Mouse (Mus musculus): ENCODE data around the gene Isoc2b. TPM values are rescaled to one million over a fixed set of nuclear protein-coding genes. Genes with fewer than 3 reads are reported as not detected.
"Not testable (repeated sequence)": the region's sequence is repeated elsewhere in the genome, so short reads cannot be mapped to it uniquely, and the experiment has no call there.

Isoc2b gene
- polyA plus RNA-seq, 1 experiment from 2014 or later, result 2.6 TPM

DNA sequence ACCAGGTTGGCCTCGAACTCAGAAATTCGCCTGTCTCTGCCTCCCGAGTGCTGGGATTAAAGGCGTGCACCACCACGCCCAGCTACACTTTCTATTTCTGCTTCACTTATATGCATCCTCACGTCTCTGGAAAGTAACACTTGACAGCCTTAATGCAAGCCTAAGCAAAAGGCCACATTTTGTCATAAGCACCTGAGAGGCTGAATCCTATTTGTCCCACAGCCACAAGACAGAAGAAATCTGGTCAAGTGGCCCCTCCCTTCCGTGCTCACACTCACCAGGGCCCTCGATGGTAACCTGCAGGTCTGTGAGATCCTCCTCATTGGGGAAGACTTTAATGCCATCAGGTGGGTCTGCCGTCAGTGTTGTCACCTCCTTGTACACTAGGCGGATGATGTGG is 58.9 kb downstream of the Isoc2b start:
- H3K4me2 ChIP-seq, result peak overlapping the region; percentile 64
- H3K4me1 ChIP-seq (ENCODE audit: control insufficient read depth, insufficient read depth, low read length), result peaks cover 22% of the 10 kb centered on the region
- peaks cover 26% of the 10 kb centered on the region for H3K36me3 ChIP-seq (ENCODE audit: control insufficient read depth, insufficient read depth, low read length)
- not testable (repeated sequence) for H3K9me3 ChIP-seq (ENCODE audit: control insufficient read depth, low read length); H3K27me3 ChIP-seq (ENCODE audit: control insufficient read depth, insufficient read depth, low read length); DNase-seq (ENCODE audit: low spot score, missing footprints); H3K27ac ChIP-seq (ENCODE audit: low read depth, low read length); ATAC-seq (ENCODE audit: low FRiP score)
- 40% methylated on average over 10 of the region's 10 CpGs for WGBS
- H3K9ac ChIP-seq (ENCODE audit: low read length), result peak overlapping the region; percentile 99
- peak overlapping the region; percentile 99 for H3K4me3 ChIP-seq (ENCODE audit: low read depth, low read length)

DNA sequence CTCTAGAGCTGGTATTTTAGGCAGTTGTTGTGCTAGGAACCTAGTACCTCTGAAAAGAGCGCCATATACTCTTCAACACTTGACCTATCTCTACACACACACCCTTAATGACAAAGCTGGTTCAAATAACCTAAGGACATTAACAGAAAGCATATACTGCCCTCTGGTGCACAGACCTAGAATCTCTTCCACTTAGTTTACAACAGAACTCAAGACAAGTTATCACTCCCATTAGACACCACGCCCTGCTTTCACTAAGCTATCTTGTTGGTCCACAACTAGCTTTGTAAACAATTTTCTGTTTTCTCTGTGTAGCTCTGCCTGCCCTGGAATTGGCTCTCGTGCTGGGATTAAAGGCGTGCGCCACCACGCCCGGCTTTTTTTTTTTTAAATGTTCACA is 63.3 kb downstream of the Isoc2b start:
- WGBS, result 95% methylated on average over 7 of the region's 7 CpGs

DNA sequence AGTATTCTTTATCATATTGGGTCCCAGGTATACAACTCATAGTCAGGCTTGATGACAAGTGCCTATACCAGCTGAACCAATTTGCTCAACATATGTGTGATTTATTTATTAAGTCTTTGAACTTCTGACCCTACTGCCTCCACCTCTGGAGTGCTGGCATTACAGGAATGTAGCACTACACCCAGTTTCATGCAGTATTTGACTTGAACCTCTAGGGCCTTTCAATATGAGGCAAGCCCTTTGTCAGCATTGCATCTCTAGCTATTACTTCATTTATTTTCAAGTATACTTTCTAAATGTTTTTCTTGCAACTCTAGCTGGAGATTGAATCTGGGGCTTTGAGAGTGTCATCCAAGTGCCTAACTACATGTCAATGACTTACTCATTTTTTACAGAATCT is 67.8 kb downstream of the Isoc2b start:
- no peak overlapping the region for H3K4me2 ChIP-seq
- H3K4me1 ChIP-seq (ENCODE audit: control insufficient read depth, insufficient read depth, low read length), result no peaks in the 10 kb centered on the region
- H3K27me3 ChIP-seq (ENCODE audit: control insufficient read depth, insufficient read depth, low read length), result no peaks in the 10 kb centered on the region
- no peak overlapping the region for H3K4me3 ChIP-seq (ENCODE audit: low read depth, low read length)
- peaks cover 8% of the 10 kb centered on the region for H3K36me3 ChIP-seq (ENCODE audit: control insufficient read depth, insufficient read depth, low read length)
- H3K9me3 ChIP-seq (ENCODE audit: control insufficient read depth, low read length), result no peaks in the 10 kb centered on the region
- no peak overlapping the region for H3K27ac ChIP-seq (ENCODE audit: low read depth, low read length)
- no peak for ATAC-seq (ENCODE audit: low FRiP score)
- H3K9ac ChIP-seq (ENCODE audit: low read length), result no peak overlapping the region
- DNase-seq (ENCODE audit: low spot score, missing footprints), result no peak

More for the DNA sequence above, 63.3 kb downstream of the Isoc2b start:
- H3K4me2 ChIP-seq, result no peak overlapping the region
- peaks cover 16% of the 10 kb centered on the region for H3K4me1 ChIP-seq (ENCODE audit: control insufficient read depth, insufficient read depth, low read length)
- H3K27ac ChIP-seq (ENCODE audit: low read depth, low read length), result no peak overlapping the region
- no peak overlapping the region for H3K9ac ChIP-seq (ENCODE audit: low read length)
- H3K9me3 ChIP-seq (ENCODE audit: control insufficient read depth, low read length), result no peaks in the 10 kb centered on the region
- H3K27me3 ChIP-seq (ENCODE audit: control insufficient read depth, insufficient read depth, low read length), result no peaks in the 10 kb centered on the region
- H3K36me3 ChIP-seq (ENCODE audit: control insufficient read depth, insufficient read depth, low read length), result peaks cover 26% of the 10 kb centered on the region
- ATAC-seq (ENCODE audit: low FRiP score) (peak; percentile 28; the same call in 1 of the 2 replicates), DNase-seq (ENCODE audit: low spot score, missing footprints) (no peak)
- H3K4me3 ChIP-seq (ENCODE audit: low read depth, low read length), result no peak overlapping the region

DNA sequence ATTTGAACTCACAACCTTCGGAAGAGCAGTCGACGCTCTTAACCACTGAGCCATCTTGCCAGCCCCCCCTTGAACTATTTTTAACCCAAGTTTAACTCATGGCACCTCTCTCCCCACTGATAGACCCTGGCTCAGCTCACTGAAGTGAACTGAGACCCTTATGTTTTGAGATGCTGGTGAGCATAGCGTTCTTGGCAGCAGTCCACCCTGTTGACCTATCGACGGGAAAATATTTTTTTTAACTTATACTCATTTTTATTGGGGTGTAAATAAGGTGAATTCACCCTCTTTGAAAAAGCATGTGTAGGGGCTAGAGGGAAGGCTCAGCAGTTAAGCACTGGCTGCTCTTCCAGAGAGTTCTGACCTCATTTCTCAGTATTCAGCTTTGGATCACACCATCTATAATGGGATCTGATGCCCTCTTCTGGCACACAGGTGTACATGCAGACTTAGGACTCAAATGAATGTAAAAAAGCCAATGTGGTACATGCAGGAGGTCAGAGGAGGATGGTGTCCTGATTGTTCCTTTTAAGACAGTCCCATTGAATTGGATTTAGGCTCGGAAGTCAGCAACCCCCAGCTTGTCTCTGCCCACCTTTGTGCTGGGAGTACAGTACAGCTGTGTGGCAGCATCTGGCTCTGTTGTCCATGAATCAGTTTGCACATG is 74.2 kb downstream of the Isoc2b start:
- DNase-seq (ENCODE audit: low spot score, missing footprints), result peak; percentile 83
- H3K4me1 ChIP-seq (ENCODE audit: control insufficient read depth, insufficient read depth, low read length), result peaks cover 6% of the 10 kb centered on the region
- H3K36me3 ChIP-seq (ENCODE audit: control insufficient read depth, insufficient read depth, low read length), result peaks cover 13% of the 10 kb centered on the region
- no peak overlapping the region for H3K4me3 ChIP-seq (ENCODE audit: low read depth, low read length)
- 75% methylated on average over 7 of the region's 7 CpGs for WGBS
- H3K9ac ChIP-seq (ENCODE audit: low read length), result no peak overlapping the region
- H3K27ac ChIP-seq (ENCODE audit: low read depth, low read length), result no peak overlapping the region
- H3K9me3 ChIP-seq (ENCODE audit: control insufficient read depth, low read length), result no peaks in the 10 kb centered on the region
- ATAC-seq (ENCODE audit: low FRiP score), result no peak
- H3K4me2 ChIP-seq, result no peak overlapping the region
- H3K27me3 ChIP-seq (ENCODE audit: control insufficient read depth, insufficient read depth, low read length), result no peaks in the 10 kb centered on the region

Other genes starting within 250 kb of the Isoc2b start
- 2.4 and 3.6 TPM in 2 replicates for gene Tmem86b, start 238.8 kb downstream of the Isoc2b start, polyA plus RNA-seq (2014; fragmentation: Nextera tagmentation; extraction: Ambion mirVana)
- gene Ppp6r1, start 211.2 kb downstream of the Isoc2b start, polyA plus RNA-seq (2014; fragmentation: Nextera tagmentation; extraction: Ambion mirVana), result 4.4 and 6.1 TPM in 2 replicates
- 111 and 113 TPM in 2 replicates for gene Hspbp1, start 185.2 kb downstream of the Isoc2b start, polyA plus RNA-seq (2014; fragmentation: Nextera tagmentation; extraction: Ambion mirVana)
- 2.3 and 3.2 TPM in 2 replicates for gene Brsk1, start 179.7 kb downstream of the Isoc2b start, polyA plus RNA-seq (2014; fragmentation: Nextera tagmentation; extraction: Ambion mirVana)
- not detected in 2 replicates for gene Tmem150b, start 145.0 kb downstream of the Isoc2b start, polyA plus RNA-seq (2014; fragmentation: Nextera tagmentation; extraction: Ambion mirVana)
- 65.4 and 71.5 TPM in 2 replicates for gene Kmt5c, start 130.1 kb downstream of the Isoc2b start, polyA plus RNA-seq (2014; fragmentation: Nextera tagmentation; extraction: Ambion mirVana)
- 34.5 and 36.6 TPM in 2 replicates for gene Cox6b2, start 117.2 kb downstream of the Isoc2b start, polyA plus RNA-seq (2014; fragmentation: Nextera tagmentation; extraction: Ambion mirVana)
- gene Fam71e2, start 99.0 kb downstream of the Isoc2b start, polyA plus RNA-seq (2014; fragmentation: Nextera tagmentation; extraction: Ambion mirVana), result not detected in 2 replicates
- gene Il11, start 87.4 kb downstream of the Isoc2b start, polyA plus RNA-seq (2014; fragmentation: Nextera tagmentation; extraction: Ambion mirVana), result 0.07 TPM in 1 of 2 replicates, not detected in the other
- not detected in 2 replicates for gene Tmem190, start 87.3 kb downstream of the Isoc2b start, polyA plus RNA-seq (2014; fragmentation: Nextera tagmentation; extraction: Ambion mirVana)
- gene Tmem238, start 80.6 kb downstream of the Isoc2b start, polyA plus RNA-seq (2014; fragmentation: Nextera tagmentation; extraction: Ambion mirVana), result 1.3 and 1.4 TPM in 2 replicates
- gene Rpl28, start 77.4 kb downstream of the Isoc2b start, polyA plus RNA-seq (2014; fragmentation: Nextera tagmentation; extraction: Ambion mirVana), result 203 and 211 TPM in 2 replicates
- gene Ube2s, start 57.7 kb downstream of the Isoc2b start, polyA plus RNA-seq (2014; fragmentation: Nextera tagmentation; extraction: Ambion mirVana), result 392 and 412 TPM in 2 replicates
- 1.9 and 2.4 TPM in 2 replicates for gene Shisa7, start 25.6 kb downstream of the Isoc2b start, polyA plus RNA-seq (2014; fragmentation: Nextera tagmentation; extraction: Ambion mirVana)
- gene Isoc2a, start 6.9 kb upstream of the Isoc2b start, polyA plus RNA-seq (2014; fragmentation: Nextera tagmentation; extraction: Ambion mirVana), result 0.63 and 0.78 TPM in 2 replicates
- 0.12 TPM in 1 of 2 replicates, not detected in the other for gene Gm36210, start 36.3 kb upstream of the Isoc2b start, polyA plus RNA-seq (2014; fragmentation: Nextera tagmentation; extraction: Ambion mirVana)
- 3.5 and 3.8 TPM in 2 replicates for gene Zfp628, start 45.0 kb upstream of the Isoc2b start, polyA plus RNA-seq (2014; fragmentation: Nextera tagmentation; extraction: Ambion mirVana)
- 8.0 and 10.4 TPM in 2 replicates for gene Nat14, start 51.8 kb upstream of the Isoc2b start, polyA plus RNA-seq (2014; fragmentation: Nextera tagmentation; extraction: Ambion mirVana)
- 1.0 and 1.6 TPM in 2 replicates for gene Ssc5d, start 55.5 kb upstream of the Isoc2b start, polyA plus RNA-seq (2014; fragmentation: Nextera tagmentation; extraction: Ambion mirVana)
- gene Sbk2, start 94.1 kb upstream of the Isoc2b start, polyA plus RNA-seq (2014; fragmentation: Nextera tagmentation; extraction: Ambion mirVana), result not detected in 2 replicates
- gene Sbk3, start 100.9 kb upstream of the Isoc2b start, polyA plus RNA-seq (2014; fragmentation: Nextera tagmentation; extraction: Ambion mirVana), result not detected in 2 replicates
- 41.1 and 41.7 TPM in 2 replicates for gene Zfp579, start 125.9 kb upstream of the Isoc2b start, polyA plus RNA-seq (2014; fragmentation: Nextera tagmentation; extraction: Ambion mirVana)
- gene Zfp524, start 144.2 kb upstream of the Isoc2b start, polyA plus RNA-seq (2014; fragmentation: Nextera tagmentation; extraction: Ambion mirVana), result 7.6 and 9.2 TPM in 2 replicates
- gene Fiz1, start 144.4 kb upstream of the Isoc2b start, polyA plus RNA-seq (2014; fragmentation: Nextera tagmentation; extraction: Ambion mirVana), result 42.4 and 49.4 TPM in 2 replicates
- 0.34 TPM in 1 of 2 replicates, not detected in the other for gene Gm44973, start 145.2 kb upstream of the Isoc2b start, polyA plus RNA-seq (2014; fragmentation: Nextera tagmentation; extraction: Ambion mirVana)
- 4.8 and 5.1 TPM in 2 replicates for gene Zfp865, start 150.1 kb upstream of the Isoc2b start, polyA plus RNA-seq (2014; fragmentation: Nextera tagmentation; extraction: Ambion mirVana)
- gene Ccdc106, start 150.3 kb upstream of the Isoc2b start, polyA plus RNA-seq (2014; fragmentation: Nextera tagmentation; extraction: Ambion mirVana), result 4.0 and 5.0 TPM in 2 replicates
- 0.33 TPM in 1 of 2 replicates, not detected in the other for gene 4632433K11Rik, start 163.9 kb upstream of the Isoc2b start, polyA plus RNA-seq (2014; fragmentation: Nextera tagmentation; extraction: Ambion mirVana)
- 3.3 and 3.6 TPM in 2 replicates for gene Zfp784, start 168.2 kb upstream of the Isoc2b start, polyA plus RNA-seq (2014; fragmentation: Nextera tagmentation; extraction: Ambion mirVana)
- gene Zfp580, start 181.3 kb upstream of the Isoc2b start, polyA plus RNA-seq (2014; fragmentation: Nextera tagmentation; extraction: Ambion mirVana), result 34.1 and 47.6 TPM in 2 replicates
- gene U2af2, start 191.9 kb upstream of the Isoc2b start, polyA plus RNA-seq (2014; fragmentation: Nextera tagmentation; extraction: Ambion mirVana), result 151 and 159 TPM in 2 replicates
- 47.8 and 56.2 TPM in 2 replicates for gene Epn1, start 210.0 kb upstream of the Isoc2b start, polyA plus RNA-seq (2014; fragmentation: Nextera tagmentation; extraction: Ambion mirVana)
- not detected in 2 replicates for gene Rfpl4, start 246.7 kb upstream of the Isoc2b start, polyA plus RNA-seq (2014; fragmentation: Nextera tagmentation; extraction: Ambion mirVana)

All from midbrain, embryonic 11.5 days (tissue).